Mouse (Mus musculus): ENCODE results near the gene Ppp1r14b. TPM values are rescaled to one million over a fixed set of nuclear protein-coding genes. Genes with fewer than 3 reads are reported as not detected.

Ppp1r14b gene
- polyA plus RNA-seq, 1 experiment from 2014 or later, result 263 TPM

GRCm38 (mm10) chr19:6993011-6993770 is 18.4 kb downstream of the Ppp1r14b start:
- Histone ChIP-seq H3K9ac (replicated peaks) (peak overlapping the region; percentile 62), H3K9me3 (no peaks in the 10 kb centered on the region), H3K27me3 (no peaks in the 10 kb centered on the region), H3K4me1 (peaks cover 42% of the 10 kb centered on the region), H3K27ac (replicated peaks) (peak overlapping the region; percentile 60), H3K4me3 (peak overlapping the region; percentile 60), H3K36me3 (no peaks in the 10 kb centered on the region), H3K4me2 (replicated peaks) (peak overlapping the region; percentile 92)
- peak; percentile 14; the same call in 1 of the 2 replicates for ATAC-seq (replicated peaks)
- WGBS, result 59% methylated on average over 14 of the region's 14 CpGs

GRCm38 (mm10) chr19:6994002-6994401 is 19.2 kb downstream of the Ppp1r14b start:
- Histone ChIP-seq H3K36me3 (no peaks in the 10 kb centered on the region), H3K4me1 (peaks cover 40% of the 10 kb centered on the region), H3K4me2 (replicated peaks) (no peak overlapping the region), H3K4me3 (no peak overlapping the region), H3K27me3 (no peaks in the 10 kb centered on the region), H3K9ac (replicated peaks) (no peak overlapping the region), H3K9me3 (no peaks in the 10 kb centered on the region), H3K27ac (replicated peaks) (no peak overlapping the region)
- no peak for ATAC-seq (replicated peaks)
- 90% methylated on average over 8 of the region's 8 CpGs for WGBS

GRCm38 (mm10) chr19:6994489-6994888 is 19.7 kb downstream of the Ppp1r14b start:
- 84% methylated on average over 8 of the region's 8 CpGs for WGBS
- Histone ChIP-seq H3K4me2 (replicated peaks) (no peak overlapping the region), H3K9ac (replicated peaks) (no peak overlapping the region), H3K27ac (replicated peaks) (no peak overlapping the region), H3K9me3 (no peaks in the 10 kb centered on the region), H3K4me3 (no peak overlapping the region), H3K27me3 (no peaks in the 10 kb centered on the region), H3K4me1 (peaks cover 40% of the 10 kb centered on the region), H3K36me3 (0 out of 2 replicates have a peak, but pooled peaks cover 2% of the 10 kb centered on the region)
- no peak for ATAC-seq (replicated peaks)

GRCm38 (mm10) chr19:6995255-6995991 is 20.7 kb downstream of the Ppp1r14b start:
- Histone ChIP-seq H3K4me2 (replicated peaks) (peak overlapping the region; percentile 82), H3K27ac (replicated peaks) (no peak overlapping the region), H3K9me3 (no peaks in the 10 kb centered on the region), H3K27me3 (no peaks in the 10 kb centered on the region), H3K4me3 (peak overlapping the region; percentile 60), H3K36me3 (0 out of 2 replicates have a peak, but pooled peaks cover 9% of the 10 kb centered on the region), H3K4me1 (peaks cover 40% of the 10 kb centered on the region), H3K9ac (replicated peaks) (peak overlapping the region; percentile 67)
- no peak for ATAC-seq (replicated peaks)
- WGBS, result 50% methylated on average over 21 of the region's 21 CpGs

- Histone ChIP-seq H3K4me1 (peaks cover 40% of the 10 kb centered on the region), H3K9ac (replicated peaks) (peak within 1 kb of the TSS; percentile 67), H3K27me3 (no peaks in the 10 kb centered on the region), H3K4me3 (peak within 1 kb of the TSS; percentile 60), H3K9me3 (no peaks in the 10 kb centered on the region), H3K27ac (replicated peaks) (peak within 1 kb of the TSS; percentile 63), H3K36me3 (0 out of 2 replicates have a peak, but pooled peaks cover 9% of the 10 kb centered on the region), H3K4me2 (replicated peaks) (peak within 1 kb of the TSS; percentile 82)
- ATAC-seq (replicated peaks), result peak; percentile 65
- under 1% methylated on average over 24 of the region's 24 CpGs for WGBS
These were observed 21.2 kb downstream of the Ppp1r14b start, which contains the start of the genes Nudt22 and Trpt1 for GRCm38 (mm10) chr19:6996006-6996405. Gene Nudt22 (minus strand): TSS chr19:6996117. Gene Trpt1 (plus strand): TSS chr19:6996131.

- H3K9ac ChIP-seq (replicated peaks), result no peak overlapping the region
- no peaks in the 10 kb centered on the region for H3K9me3 ChIP-seq
- ATAC-seq (replicated peaks), result no peak
- no peak overlapping the region for H3K4me3 ChIP-seq
- no peak overlapping the region for H3K27ac ChIP-seq (replicated peaks)
- H3K27me3 ChIP-seq, result no peaks in the 10 kb centered on the region
- H3K4me1 ChIP-seq, result peaks cover 32% of the 10 kb centered on the region
- H3K36me3 ChIP-seq, result 0 out of 2 replicates have a peak, but pooled peaks cover 9% of the 10 kb centered on the region
- WGBS, result 75% methylated on average over 9 of the region's 9 CpGs
- no peak overlapping the region for H3K4me2 ChIP-seq (replicated peaks)
These were observed 23.0 kb downstream of the Ppp1r14b start for GRCm38 (mm10) chr19:6997721-6998290.

- Histone ChIP-seq H3K4me2 (replicated peaks) (no peak overlapping the region), H3K27me3 (no peaks in the 10 kb centered on the region), H3K4me1 (peaks cover 25% of the 10 kb centered on the region), H3K36me3 (0 out of 2 replicates have a peak, but pooled peaks cover 9% of the 10 kb centered on the region), H3K27ac (replicated peaks) (no peak overlapping the region), H3K9ac (replicated peaks) (no peak overlapping the region), H3K9me3 (no peaks in the 10 kb centered on the region), H3K4me3 (no peak overlapping the region)
- 91% methylated on average over 19 of the region's 19 CpGs for WGBS
- ATAC-seq (replicated peaks), result no peak
These were observed 24.7 kb downstream of the Ppp1r14b start for GRCm38 (mm10) chr19:6999360-7000063.

GRCm38 (mm10) chr19:7006892-7007593 is 32.3 kb downstream of the Ppp1r14b start:
- no peak for ATAC-seq (replicated peaks)
- H3K9me3 ChIP-seq, result no peaks in the 10 kb centered on the region
- H3K9ac ChIP-seq (replicated peaks), result no peak overlapping the region; the same call in 1 of the 2 replicates
- WGBS, result 86% methylated on average over 9 of the region's 9 CpGs
- no peak overlapping the region for H3K4me2 ChIP-seq (replicated peaks)
- no peak overlapping the region for H3K27ac ChIP-seq (replicated peaks)
- H3K4me1 ChIP-seq, result no peaks in the 10 kb centered on the region
- H3K36me3 ChIP-seq, result no peaks in the 10 kb centered on the region
- no peaks in the 10 kb centered on the region for H3K27me3 ChIP-seq
- H3K4me3 ChIP-seq, result no peak overlapping the region

GRCm38 (mm10) chr19:7012426-7012825 is 37.7 kb downstream of the Ppp1r14b start:
- Histone ChIP-seq H3K9me3 (no peaks in the 10 kb centered on the region), H3K27me3 (no peaks in the 10 kb centered on the region), H3K4me3 (no peak overlapping the region), H3K4me1 (no peaks in the 10 kb centered on the region), H3K9ac (replicated peaks) (no peak overlapping the region), H3K27ac (replicated peaks) (no peak overlapping the region), H3K4me2 (replicated peaks) (no peak overlapping the region), H3K36me3 (0 out of 2 replicates have a peak, but pooled peaks cover 3% of the 10 kb centered on the region)
- 92% methylated on average over 4 of the region's 4 CpGs for WGBS
- ATAC-seq (replicated peaks), result no peak

- 0 out of 2 replicates have a peak, but pooled peaks cover 6% of the 10 kb centered on the region for H3K36me3 ChIP-seq
- H3K4me1 ChIP-seq, result no peaks in the 10 kb centered on the region
- ATAC-seq (replicated peaks), result no peak
These were observed 39.2 kb downstream of the Ppp1r14b start for GRCm38 (mm10) chr19:7013984-7014383.

More at GRCm38 (mm10) chr19:7013984-7014383, 39.2 kb downstream of the Ppp1r14b start:
- H3K27ac ChIP-seq (replicated peaks), result no peak overlapping the region
- H3K4me3 ChIP-seq, result no peak overlapping the region
- H3K9ac ChIP-seq (replicated peaks), result no peak overlapping the region
- H3K4me2 ChIP-seq (replicated peaks), result no peak overlapping the region
- 90% methylated on average over 9 of the region's 9 CpGs for WGBS
- no peaks in the 10 kb centered on the region for H3K27me3 ChIP-seq
- no peaks in the 10 kb centered on the region for H3K9me3 ChIP-seq

All from forebrain, embryonic 15.5 days (tissue).